Mouse (Mus musculus): ENCODE data around the gene Borcs6. TPM values are rescaled to one million over a fixed set of nuclear protein-coding genes. Genes with fewer than 3 reads are reported as not detected.
A peak's percentile ranks its signal among the peaks of the same experiment; 100 is the strongest.
"Not testable (repeated sequence)": the region's sequence is repeated elsewhere in the genome, so short reads cannot be mapped to it uniquely, and the experiment has no call there.

Borcs6 gene
- total RNA-seq, 2 experiments from 2014 or later: 12.6 to 13.9 TPM

DNA sequence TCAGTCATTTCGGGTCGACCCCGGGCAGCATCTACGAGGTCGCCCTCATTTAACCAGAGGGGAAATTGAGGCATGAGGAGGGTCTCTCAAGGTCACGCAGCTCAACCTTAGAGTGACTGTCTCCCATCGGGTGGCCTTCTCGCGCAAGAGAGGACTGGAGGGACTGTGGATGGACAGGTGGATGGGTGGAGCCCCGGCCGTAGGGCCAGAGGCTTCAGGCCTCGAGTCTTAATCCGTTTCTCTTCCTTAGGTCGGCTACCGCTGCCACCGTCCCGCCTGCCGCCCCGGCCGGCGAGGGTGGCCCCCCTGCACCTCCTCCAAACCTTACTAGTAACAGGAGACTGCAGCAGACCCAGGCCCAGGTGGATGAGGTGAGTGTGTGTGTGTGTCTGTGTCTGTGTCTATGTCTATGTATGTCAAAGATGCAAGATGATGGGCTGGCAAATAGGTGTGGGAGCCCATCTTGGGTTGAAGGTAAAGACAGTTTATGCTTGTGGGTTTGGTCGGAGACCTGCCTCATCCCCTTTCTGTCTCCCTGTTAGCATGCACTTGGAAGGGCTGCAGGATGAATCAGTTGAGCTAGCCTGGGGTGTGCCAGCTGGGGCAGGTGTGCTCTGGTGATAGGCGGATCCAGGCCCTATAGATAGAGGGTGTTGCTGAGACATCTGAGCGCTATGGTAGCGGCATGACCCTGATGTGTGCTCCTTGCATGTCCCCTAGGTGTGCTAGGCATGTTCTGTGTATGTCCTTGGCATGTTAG, 29.5 kb downstream of the Borcs6 start:
- no peak for DNase-seq

- DNase-seq: no peak
These were observed 30.2 kb downstream of the Borcs6 start for GRCm38 (mm10) chr11:69089616-69090290.

GRCm38 (mm10) chr11:69090367-69090766, 30.9 kb downstream of the Borcs6 start:
- peak; percentile 17 for DNase-seq

GRCm38 (mm10) chr11:69091566-69092385, 32.3 kb downstream of the Borcs6 start:
- DNase-seq: no peak

DNA sequence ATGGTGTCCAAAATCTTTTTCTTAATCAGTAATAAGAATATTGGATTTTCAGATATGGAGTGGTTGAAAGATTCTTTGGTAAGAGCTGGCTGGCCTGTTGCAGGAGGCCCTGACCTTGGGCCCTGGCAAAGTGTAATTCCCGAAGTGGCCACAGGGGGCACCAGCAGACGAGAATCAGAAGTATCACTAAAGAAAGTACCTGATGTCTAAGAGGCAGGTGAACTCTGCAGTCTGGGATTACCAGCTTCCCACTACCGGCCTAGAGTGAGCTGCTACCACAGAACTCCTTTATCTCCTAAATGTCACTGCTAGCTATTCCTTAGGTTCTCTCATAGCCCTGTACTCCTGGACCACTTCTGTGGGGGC, 32.9 kb downstream of the Borcs6 start:
- peak; percentile 91 for DNase-seq

- DNase-seq: no peak
These were observed 33.4 kb downstream of the Borcs6 start for GRCm38 (mm10) chr11:69092871-69093270.

DNA sequence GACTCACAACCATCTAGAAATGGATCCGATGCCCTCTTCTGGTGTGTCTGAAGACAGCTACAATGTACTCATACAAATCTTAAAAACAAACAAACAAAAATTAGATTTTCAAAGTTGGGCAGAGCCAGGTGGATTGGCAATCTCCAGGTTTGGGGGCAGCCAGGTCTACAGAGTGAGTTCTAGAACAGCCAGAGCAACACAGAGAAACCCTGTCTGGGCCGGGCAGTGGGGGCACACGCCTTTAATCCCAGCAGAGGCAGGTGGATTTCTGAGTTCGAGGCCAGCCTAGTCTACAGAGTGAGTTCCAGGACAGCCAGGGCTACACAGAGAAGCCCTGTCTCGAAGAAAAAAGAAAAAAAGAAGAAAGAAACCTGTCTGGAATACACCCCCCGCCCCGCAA, 34.3 kb downstream of the Borcs6 start:
- not testable (repeated sequence) for DNase-seq

DNA sequence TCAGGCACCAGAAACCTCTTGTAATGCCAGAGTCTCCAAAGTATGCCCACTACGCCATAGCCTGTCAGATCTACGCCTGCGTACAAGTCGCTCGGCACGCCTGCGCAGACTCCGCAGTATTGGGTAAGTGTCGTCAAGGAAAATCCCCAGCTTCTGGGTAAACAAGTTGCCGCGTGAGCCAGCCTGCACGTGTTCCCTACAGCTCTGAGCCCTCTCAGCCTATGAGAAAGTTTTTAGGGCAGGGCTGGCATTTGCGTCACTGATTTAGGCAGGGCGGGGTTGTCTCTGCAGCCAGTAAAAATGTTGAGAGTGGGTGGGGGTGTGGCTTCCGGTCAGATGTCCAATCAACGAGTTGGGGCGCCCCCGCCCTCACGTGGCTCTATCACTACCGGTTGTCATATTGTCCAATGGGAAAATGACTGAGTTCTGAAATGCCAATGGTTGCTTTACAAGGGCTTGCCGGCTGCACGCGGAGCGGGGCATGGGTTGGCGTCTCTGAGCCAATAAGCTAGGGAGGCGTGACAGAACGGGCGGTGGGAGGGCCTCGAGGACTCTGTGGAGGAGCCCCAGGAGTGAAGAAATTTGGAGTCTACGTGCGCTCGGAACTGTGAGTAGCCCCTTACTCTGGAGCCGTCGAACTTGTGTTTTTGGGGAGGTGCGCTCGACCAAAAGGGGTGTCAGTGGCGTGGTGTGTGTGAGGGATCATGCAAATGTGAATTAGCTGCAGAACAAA, 35.3 kb downstream of the Borcs6 start, which contains the start of gene Per1:
Gene Per1 (plus strand): TSS at position 521 of the 733 bp plus-strand sequence.
- peak; percentile 93 for DNase-seq

DNA sequence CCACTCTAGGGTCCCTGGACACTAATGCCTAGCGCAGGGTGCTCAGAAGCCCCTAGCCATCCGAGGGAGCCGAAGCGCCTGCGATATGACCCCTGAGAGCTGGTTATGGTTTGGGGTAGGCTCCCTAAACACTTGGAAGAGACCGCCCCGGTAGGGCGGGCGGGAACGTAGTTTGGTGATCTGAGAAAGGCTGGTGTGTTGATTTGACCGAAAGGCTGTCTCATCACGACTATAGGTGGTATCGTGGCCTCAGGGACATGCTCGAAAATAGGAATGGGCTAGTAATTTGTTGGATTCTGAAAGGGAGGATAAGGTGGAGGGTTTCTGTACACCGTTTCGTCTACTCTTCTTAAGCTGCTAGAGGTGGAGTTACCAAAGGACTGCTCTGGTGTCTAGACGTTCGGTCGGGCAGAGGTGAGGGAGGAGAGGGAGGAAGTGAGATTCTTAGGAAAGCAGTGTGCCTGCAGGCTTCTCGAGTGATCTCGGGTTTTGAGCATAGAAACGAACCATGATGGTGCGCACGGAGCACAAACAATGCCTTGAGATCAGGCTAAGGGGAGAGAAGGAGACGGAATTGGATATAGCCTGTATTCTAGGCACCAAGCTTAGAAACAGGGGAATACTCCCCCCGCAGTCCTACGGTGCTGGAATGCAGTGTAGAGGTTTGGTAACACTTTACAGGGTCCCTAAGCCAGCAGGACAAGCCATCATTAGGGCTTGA, 36.2 kb downstream of the Borcs6 start:
- DNase-seq: no peak

DNA sequence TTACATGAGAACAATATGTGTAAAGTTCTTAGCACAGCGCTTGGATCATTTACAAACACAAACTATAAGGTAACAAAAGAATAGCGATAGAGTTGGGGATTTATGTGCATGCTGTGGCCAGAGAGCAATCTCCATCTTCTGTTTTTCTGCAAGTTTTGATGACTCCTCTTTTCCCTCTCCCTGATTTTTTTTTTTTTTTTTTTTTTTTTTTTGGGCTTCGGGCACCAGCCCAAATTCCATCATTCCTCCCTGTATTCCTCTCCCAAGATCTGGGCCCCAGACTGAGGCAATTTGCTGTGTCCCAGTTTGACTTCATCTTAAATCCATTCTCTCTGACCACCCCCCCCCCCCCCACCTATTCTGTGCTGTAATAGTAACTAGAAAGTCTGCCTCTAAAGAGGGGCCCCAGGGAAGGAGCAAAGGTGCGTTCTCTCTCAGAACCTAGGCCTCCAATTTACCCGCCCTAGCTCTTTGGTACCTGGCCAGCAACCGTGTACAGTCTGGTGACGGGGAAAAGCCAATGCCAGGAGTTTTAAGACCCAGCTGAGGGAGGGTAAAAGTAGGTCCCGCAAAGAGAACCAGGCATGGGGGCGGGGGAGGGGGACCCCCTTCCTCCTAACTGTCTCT, 37.0 kb downstream of the Borcs6 start:
- no peak for DNase-seq

- DNase-seq: peak; percentile 100
These were observed 37.7 kb downstream of the Borcs6 start for GRCm38 (mm10) chr11:69096987-69097900.

DNA sequence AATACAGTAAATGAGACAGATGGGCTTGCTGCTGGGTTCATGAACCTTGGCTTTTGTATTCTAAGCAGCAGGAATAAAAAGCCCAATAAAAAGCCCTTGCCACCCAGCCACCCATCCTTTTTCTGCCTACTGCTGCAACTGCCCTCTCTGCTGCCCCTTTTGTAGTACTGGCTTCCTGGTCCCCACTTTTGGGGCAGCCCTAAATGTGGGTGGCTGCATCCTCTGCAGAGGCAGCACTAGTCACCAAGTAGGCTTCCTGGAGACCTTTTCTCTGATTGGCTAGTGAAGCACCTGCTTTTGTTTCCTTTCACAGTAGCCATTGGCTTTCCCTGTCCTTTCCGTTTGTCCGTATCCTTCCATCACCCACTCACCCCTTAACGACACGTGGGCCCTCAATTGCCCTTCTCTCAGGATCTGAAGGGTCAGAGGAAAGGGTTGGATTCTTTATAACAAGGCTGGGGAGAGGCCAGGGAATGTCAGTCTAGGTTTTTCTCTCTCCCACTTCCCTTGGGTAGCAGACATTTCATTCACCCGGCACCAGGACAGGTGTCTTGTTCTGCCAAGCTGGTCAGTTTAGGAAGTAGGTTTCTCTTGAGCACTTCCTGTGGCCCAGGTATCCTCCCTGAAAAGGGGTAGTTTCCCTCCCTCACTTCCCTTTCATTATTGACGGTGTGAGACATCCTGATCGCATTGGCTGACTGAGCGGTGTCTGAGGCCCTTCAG, 38.7 kb downstream of the Borcs6 start:
- DNase-seq: peak; percentile 20

GRCm38 (mm10) chr11:69098762-69099091, 39.2 kb downstream of the Borcs6 start:
- DNase-seq: peak; percentile 94

GRCm38 (mm10) chr11:69099177-69099914, 39.8 kb downstream of the Borcs6 start:
- peak; percentile 89 for DNase-seq

- DNase-seq: peak; percentile 92
These were observed 40.4 kb downstream of the Borcs6 start for GRCm38 (mm10) chr11:69099915-69100345.

GRCm38 (mm10) chr11:69100639-69101360, 41.3 kb downstream of the Borcs6 start:
- peak; percentile 21 for DNase-seq

DNA sequence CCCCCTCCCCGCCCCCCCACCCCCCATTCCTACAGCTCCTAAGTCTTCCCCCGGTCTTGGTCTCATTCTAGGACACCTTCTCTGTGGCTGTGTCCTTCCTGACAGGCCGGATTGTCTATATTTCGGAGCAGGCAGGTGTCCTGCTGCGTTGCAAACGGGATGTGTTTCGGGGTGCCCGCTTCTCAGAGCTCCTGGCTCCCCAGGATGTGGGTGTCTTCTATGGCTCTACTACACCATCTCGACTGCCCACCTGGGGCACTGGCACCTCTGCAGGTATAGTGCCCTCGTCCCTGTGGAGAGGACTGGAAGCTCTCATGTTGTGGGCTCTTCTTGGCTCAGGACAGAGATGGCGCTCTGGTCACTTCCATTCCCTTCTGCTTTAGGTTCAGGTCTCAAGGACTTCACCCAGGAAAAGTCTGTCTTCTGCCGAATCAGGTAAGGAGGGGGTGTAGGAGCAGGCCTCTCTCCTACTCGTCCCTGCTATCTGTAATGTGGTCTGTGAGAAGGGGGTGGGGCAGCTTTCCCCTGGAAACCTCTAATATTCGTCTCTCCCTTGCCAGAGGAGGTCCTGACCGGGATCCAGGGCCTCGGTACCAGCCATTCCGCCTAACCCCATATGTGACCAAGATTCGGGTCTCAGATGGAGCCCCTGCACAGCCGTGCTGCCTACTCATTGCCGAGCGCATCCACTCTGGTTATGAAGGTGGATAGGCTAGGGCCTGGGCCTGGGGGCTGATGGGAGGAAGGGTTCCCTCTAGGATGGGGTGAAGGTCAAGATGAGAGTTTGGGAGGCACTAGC, 42.3 kb downstream of the Borcs6 start:
- peak; percentile 3 for DNase-seq

All from gastrocnemius, postnatal 10 days (tissue).